Mouse (Mus musculus): ENCODE data around the gene Olfr568.

DNA sequence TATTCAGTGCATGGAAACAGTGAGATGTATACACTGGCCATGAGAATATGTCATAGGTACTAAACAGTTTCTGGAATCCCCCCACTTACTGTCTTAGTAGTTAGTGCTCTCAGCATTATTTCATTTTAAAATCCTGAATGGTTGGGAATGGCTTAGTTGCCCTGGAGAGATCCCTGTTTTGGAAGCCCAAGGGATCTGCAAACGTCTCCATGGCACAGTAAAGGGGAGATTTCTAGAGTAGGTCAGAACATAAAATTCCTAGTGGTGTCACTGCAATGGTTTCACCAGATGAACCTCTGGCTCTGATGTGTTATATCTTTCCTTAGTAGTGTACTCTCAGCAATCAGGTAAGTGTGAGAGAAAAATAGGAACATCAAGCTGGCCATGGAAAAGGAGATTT is 47.2 kb downstream of the Olfr568 start, which contains the start of gene Olfr572:
- no peak for TF ChIP-seq CTCF (IDR thresholded peaks at IDR 0.05; ENCODE audit: borderline replicate concordance, insufficient read depth, low read length)
- TF ChIP-seq POLR2A (IDR thresholded peaks at IDR 0.05; ENCODE audit: low read depth, low read length), result no peak

Data from embryonic fibroblast, embryonic 13.5 days (primary cell).